Mouse (Mus musculus): ENCODE data around the gene Oasl1. TPM values are rescaled to one million over a fixed set of nuclear protein-coding genes. Genes with fewer than 3 reads are reported as not detected.

The Oasl1 gene
- total RNA-seq, 1 experiment: 0.27 TPM

- Histone ChIP-seq H3K4me1 (ENCODE audit: control insufficient read depth in 2 of 2, insufficient read depth in 2 of 2, low read length in 2 of 2, poor library complexity in 1 of 2) (peaks cover 0 to 11% of the 10 kb centered on the region in 2 experiments; a peak in 1 of 4 replicates), H3K4me3 (ENCODE audit: insufficient read depth in 1 of 2, low read depth in 1 of 2, low read length in 2 of 2, poor library complexity in 1 of 2, severe bottlenecking in 1 of 2) (no peak within 1 kb of the TSS), H3K27ac (ENCODE audit: insufficient read depth, low read depth, low read length, poor library complexity, severe bottlenecking) (peak within 1 kb of the TSS; percentile 59; the same call in 1 of the 2 replicates), H3K36me3 (ENCODE audit: control insufficient read depth, insufficient read depth, low read length, poor library complexity, severe bottlenecking) (no peaks in the 10 kb centered on the region), H3K9me3 (ENCODE audit: control insufficient read depth, insufficient read depth, low read depth, low read length) (no peaks in the 10 kb centered on the region), H3K9ac (ENCODE audit: insufficient read depth, low read depth, low read length, poor library complexity, severe bottlenecking) (peak within 1 kb of the TSS; percentile 2; the same call in 1 of the 2 replicates)
- no peak for DNase-seq (ENCODE audit: low read depth, low spot score)
- in situ Hi-C loops (cut with MboI; ENCODE audit: low sequenced_read_pairs in 2 of 2, unreplicated experiment in 2 of 2): no loop called here
- TF ChIP-seq CHD2 (IDR thresholded peaks at IDR 0.05; ENCODE audit: low read depth, low read length): no peak
- no peak for TF ChIP-seq ZC3H11A (IDR thresholded peaks at IDR 0.05; ENCODE audit: borderline replicate concordance, low read depth, low read length)
- TF ChIP-seq HCFC1 (IDR thresholded peaks at IDR 0.05; ENCODE audit: borderline replicate concordance, insufficient read depth, low read length): no peak
- no peak for TF ChIP-seq MAFK (IDR thresholded peaks at IDR 0.05; ENCODE audit: insufficient read depth, low read depth, low read length)
- TF ChIP-seq ZNF384 (IDR thresholded peaks at IDR 0.05; ENCODE audit: low read depth, low read length): no peak
Measured at GRCm38 (mm10) chr5:114896688-114897373, 26.2 kb upstream of the Oasl1 start, which contains the start of gene Oasl2. Gene Oasl2 (plus strand): TSS chr5:114896936.

- in situ Hi-C loops (cut with MboI; ENCODE audit: low sequenced_read_pairs in 2 of 2, unreplicated experiment in 2 of 2): no loop called here
- H3K4me3 ChIP-seq (ENCODE audit: insufficient read depth in 1 of 2, low read depth in 1 of 2, low read length in 2 of 2, poor library complexity in 1 of 2, severe bottlenecking in 1 of 2): no peak overlapping the region
- H3K36me3 ChIP-seq (ENCODE audit: control insufficient read depth, insufficient read depth, low read length, poor library complexity, severe bottlenecking): no peaks in the 10 kb centered on the region
- peak overlapping the region; percentile 59; the same call in 1 of the 2 replicates for H3K27ac ChIP-seq (ENCODE audit: insufficient read depth, low read depth, low read length, poor library complexity, severe bottlenecking)
- H3K9ac ChIP-seq (ENCODE audit: insufficient read depth, low read depth, low read length, poor library complexity, severe bottlenecking): no peak overlapping the region; the same call in 1 of the 2 replicates
- H3K4me1 ChIP-seq (ENCODE audit: control insufficient read depth in 2 of 2, insufficient read depth in 2 of 2, low read length in 2 of 2, poor library complexity in 1 of 2): peaks cover 0 to 11% of the 10 kb centered on the region in 2 experiments; a peak in 1 of 4 replicates
- no peaks in the 10 kb centered on the region for H3K9me3 ChIP-seq (ENCODE audit: control insufficient read depth, insufficient read depth, low read depth, low read length)
- no peak for TF ChIP-seq ZNF384 (IDR thresholded peaks at IDR 0.05; ENCODE audit: low read depth, low read length)
- no peak for TF ChIP-seq MAFK (IDR thresholded peaks at IDR 0.05; ENCODE audit: insufficient read depth, low read depth, low read length)
- TF ChIP-seq CHD2 (IDR thresholded peaks at IDR 0.05; ENCODE audit: low read depth, low read length): no peak
- no peak for TF ChIP-seq HCFC1 (IDR thresholded peaks at IDR 0.05; ENCODE audit: borderline replicate concordance, insufficient read depth, low read length)
- no peak for TF ChIP-seq ZC3H11A (IDR thresholded peaks at IDR 0.05; ENCODE audit: borderline replicate concordance, low read depth, low read length)
- no peak for DNase-seq (ENCODE audit: low read depth, low spot score)
Measured at GRCm38 (mm10) chr5:114897374-114897793, 25.7 kb upstream of the Oasl1 start.

DNA sequence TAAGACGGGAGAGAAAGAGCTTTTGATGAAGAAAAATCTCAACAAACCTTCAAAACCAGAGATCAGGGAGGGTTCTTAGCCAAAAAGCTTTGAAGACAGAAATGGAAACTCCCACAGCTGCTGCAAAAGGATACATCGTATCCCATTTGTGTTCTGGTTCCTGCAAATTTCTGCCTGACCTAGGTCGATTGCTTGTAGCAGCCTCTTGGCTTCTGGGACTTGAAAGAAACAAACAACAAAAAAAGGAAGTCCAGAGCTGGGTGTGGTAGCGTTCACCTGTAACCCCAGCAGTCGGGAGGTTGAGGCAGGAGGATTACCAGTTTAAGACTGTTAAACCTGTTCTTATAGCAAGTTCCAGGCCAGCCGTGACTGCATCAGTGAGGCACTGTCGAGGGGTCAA, 24.2 kb upstream of the Oasl1 start:
- no peak for DNase-seq (ENCODE audit: low read depth, low spot score)
- Histone ChIP-seq H3K36me3 (ENCODE audit: control insufficient read depth, insufficient read depth, low read length, poor library complexity, severe bottlenecking) (no peaks in the 10 kb centered on the region), H3K9me3 (ENCODE audit: control insufficient read depth, insufficient read depth, low read depth, low read length) (no peaks in the 10 kb centered on the region), H3K4me3 (ENCODE audit: insufficient read depth in 1 of 2, low read depth in 1 of 2, low read length in 2 of 2, poor library complexity in 1 of 2, severe bottlenecking in 1 of 2) (no peak overlapping the region), H3K9ac (ENCODE audit: insufficient read depth, low read depth, low read length, poor library complexity, severe bottlenecking) (no peak overlapping the region), H3K27ac (ENCODE audit: insufficient read depth, low read depth, low read length, poor library complexity, severe bottlenecking) (no peak overlapping the region), H3K4me1 (ENCODE audit: control insufficient read depth in 2 of 2, insufficient read depth in 2 of 2, low read length in 2 of 2, poor library complexity in 1 of 2) (peaks cover 0 to 11% of the 10 kb centered on the region in 2 experiments; a peak in 1 of 4 replicates)
- in situ Hi-C loops (cut with MboI; ENCODE audit: low sequenced_read_pairs in 2 of 2, unreplicated experiment in 2 of 2): no loop called here
- TF ChIP-seq ZC3H11A (IDR thresholded peaks at IDR 0.05; ENCODE audit: borderline replicate concordance, low read depth, low read length) (no peak), HCFC1 (IDR thresholded peaks at IDR 0.05; ENCODE audit: borderline replicate concordance, insufficient read depth, low read length) (no peak), CHD2 (IDR thresholded peaks at IDR 0.05; ENCODE audit: low read depth, low read length) (no peak), ZNF384 (IDR thresholded peaks at IDR 0.05; ENCODE audit: low read depth, low read length) (no peak), MAFK (IDR thresholded peaks at IDR 0.05; ENCODE audit: insufficient read depth, low read depth, low read length) (no peak)

DNA sequence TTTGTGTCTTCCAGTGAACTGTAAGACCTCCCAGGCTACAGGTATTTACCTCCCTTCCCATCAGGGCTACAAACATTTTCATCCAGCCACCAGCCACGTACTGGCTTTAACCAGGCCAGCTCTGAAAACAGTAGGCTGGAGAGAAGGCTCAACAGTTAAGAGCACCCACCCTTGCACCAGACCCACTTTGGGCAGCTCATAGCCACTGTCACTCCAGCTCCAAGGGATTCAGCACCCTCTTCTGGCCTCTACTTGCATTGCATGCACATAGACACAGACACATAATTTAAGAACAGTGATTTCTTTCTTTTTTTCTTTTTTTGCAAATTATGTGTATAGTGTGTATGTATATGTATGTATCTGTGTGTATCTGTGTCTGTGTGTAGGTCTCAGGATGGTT, 20.6 kb upstream of the Oasl1 start:
- in situ Hi-C loops (cut with MboI; ENCODE audit: low sequenced_read_pairs in 2 of 2, unreplicated experiment in 2 of 2): no loop called here
- peak; percentile 49 for DNase-seq (ENCODE audit: low read depth, low spot score)
- no peak overlapping the region for H3K27ac ChIP-seq (ENCODE audit: insufficient read depth, low read depth, low read length, poor library complexity, severe bottlenecking)

More for the DNA sequence above, 20.6 kb upstream of the Oasl1 start:
- Histone ChIP-seq H3K4me1 (ENCODE audit: control insufficient read depth in 2 of 2, insufficient read depth in 2 of 2, low read length in 2 of 2, poor library complexity in 1 of 2) (peaks cover 0 to 13% of the 10 kb centered on the region in 2 experiments; a peak in 2 of 4 replicates), H3K36me3 (ENCODE audit: control insufficient read depth, insufficient read depth, low read length, poor library complexity, severe bottlenecking) (no peaks in the 10 kb centered on the region), H3K9me3 (ENCODE audit: control insufficient read depth, insufficient read depth, low read depth, low read length) (no peaks in the 10 kb centered on the region), H3K4me3 (ENCODE audit: insufficient read depth in 1 of 2, low read depth in 1 of 2, low read length in 2 of 2, poor library complexity in 1 of 2, severe bottlenecking in 1 of 2) (no peak overlapping the region), H3K9ac (ENCODE audit: insufficient read depth, low read depth, low read length, poor library complexity, severe bottlenecking) (no peak overlapping the region)
- TF ChIP-seq MAFK (IDR thresholded peaks at IDR 0.05; ENCODE audit: insufficient read depth, low read depth, low read length) (no peak), ZC3H11A (IDR thresholded peaks at IDR 0.05; ENCODE audit: borderline replicate concordance, low read depth, low read length) (peak; percentile 18; the same call in 1 of the 2 replicates), ZNF384 (IDR thresholded peaks at IDR 0.05; ENCODE audit: low read depth, low read length) (no peak), HCFC1 (IDR thresholded peaks at IDR 0.05; ENCODE audit: borderline replicate concordance, insufficient read depth, low read length) (no peak), CHD2 (IDR thresholded peaks at IDR 0.05; ENCODE audit: low read depth, low read length) (no peak)
